Mouse (Mus musculus) liver, postnatal 0 days (tissue): ENCODE results near the gene Gnas.

ENCODE experiments used
- CTCF ChIP-seq: sonication (generic); IDR thresholded peaks from 2 replicates; pipeline ENCODE4 v1.5.1; 2016; ENCODE audit warnings: antibody characterized with exemption, low read depth
- EP300 ChIP-seq: IDR thresholded peaks from 2 replicates; pipeline ENCODE4 v1.6.1; 2016; ENCODE audit warnings: antibody characterized with exemption, low read depth, mild to moderate bottlenecking

- TF ChIP-seq CTCF (no peak), EP300 (no peak)
These were observed 7.0 kb downstream of the Gnas start for GRCm38 (mm10) chr2:174291029-174291661.
